Mouse (Mus musculus) megakaryocyte, embryonic 14.5 days (primary cell): Measurements from ENCODE around the gene Hdac4. TPM values are rescaled to one million over a fixed set of nuclear protein-coding genes. Genes with fewer than 3 reads are reported as not detected.

ENCODE experiments used
- H3K27me3 ChIP-seq: replicated peaks from 2 replicates; pipeline ENCODE3; 2012; ENCODE audit warnings: inconsistent platforms
- H3K36me3 ChIP-seq: replicated peaks from 2 replicates; pipeline ENCODE3; 2012; ENCODE audit warnings: low read length, inconsistent platforms, mixed read lengths
- H3K4me1 ChIP-seq: 2 replicates; pipeline ENCODE4 v1.6.1; 2012; ENCODE audit warnings: inconsistent platforms
- H3K4me3 ChIP-seq: replicated peaks from 2 replicates; pipeline ENCODE3; 2012; ENCODE audit warnings: moderate library complexity, mild to moderate bottlenecking, inconsistent platforms
- H3K9me3 ChIP-seq: 2 replicates; pipeline ENCODE4 v1.6.1; 2012; ENCODE audit warnings: inconsistent platforms
- FLI1 ChIP-seq: IDR thresholded peaks from 2 replicates; pipeline ENCODE4 v1.6.1; 2012; ENCODE audit warnings: low read length, inconsistent platforms, mixed read lengths
- GATA1 ChIP-seq: IDR thresholded peaks from 3 replicates; pipeline ENCODE4 v1.6.1; 2012; ENCODE audit warnings: mixed read lengths, low read length, inconsistent platforms, borderline replicate concordance
- polyA plus RNA-seq: library from polyadenylated mRNA; stranded (reverse); fragments of >175 nt; gene quantifications from 2 replicates; pipeline ENCODE4 v1.2.3, GENCODE M21; 2012; ENCODE audit warnings: low replicate concordance; ENCODE audit not compliant: insufficient read depth

Gene Hdac4
- polyA plus RNA-seq, 1 experiment = 3.6 TPM

DNA sequence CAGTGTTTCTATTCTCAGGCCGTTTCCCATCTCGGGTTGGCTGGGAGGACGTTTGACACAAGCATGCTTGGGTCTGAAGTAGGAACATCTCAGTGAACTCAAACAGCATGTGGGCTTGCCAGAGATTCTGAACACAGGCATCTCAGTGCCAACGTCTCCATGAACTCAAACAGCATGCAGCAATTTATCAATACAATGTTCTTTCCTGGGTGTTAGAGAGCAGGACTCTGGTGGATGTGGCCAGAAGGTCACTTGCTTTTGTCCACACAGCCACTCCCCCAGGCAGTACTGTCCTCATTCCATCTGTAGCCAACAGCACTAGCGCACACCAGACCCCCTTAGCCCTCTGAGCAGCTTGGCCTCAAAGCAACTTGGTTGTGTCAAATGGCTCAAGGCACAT lies 274.2 kb downstream of the Hdac4 start:
- Histone ChIP-seq H3K4me1 (no peaks in the 10 kb centered on the region), H3K27me3 (peaks cover 24% of the 10 kb centered on the region), H3K36me3 (no peaks in the 10 kb centered on the region), H3K4me3 (no peak overlapping the region), H3K9me3 (no peaks in the 10 kb centered on the region)
- TF ChIP-seq GATA1 (no peak), FLI1 (no peak)

DNA sequence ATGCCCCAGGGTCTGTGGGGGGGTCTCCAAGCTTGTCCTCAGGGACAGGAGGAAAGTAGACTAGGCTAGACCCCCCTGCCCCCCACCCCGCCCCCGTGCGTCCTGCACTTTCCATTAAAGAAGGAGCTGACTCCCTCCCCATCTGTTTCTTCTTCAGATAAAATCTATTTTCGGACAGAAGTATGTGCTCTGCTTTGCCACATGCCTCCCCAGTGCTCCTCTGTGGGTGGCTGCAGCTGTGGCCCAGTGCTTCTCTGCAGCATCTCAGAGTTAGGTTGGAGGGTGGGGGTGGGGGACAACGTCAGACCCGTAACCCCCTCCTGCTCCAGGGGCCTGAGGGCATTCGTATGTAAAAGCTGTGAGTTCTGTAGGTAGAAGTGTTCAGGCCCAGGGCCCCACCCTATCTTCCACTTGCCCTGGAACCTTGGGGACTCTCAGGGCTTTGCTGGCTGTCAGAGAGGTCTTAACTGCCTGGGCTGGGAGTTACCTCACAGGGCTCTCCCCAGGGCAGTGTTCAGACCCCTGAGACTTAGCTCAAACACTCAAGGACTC lies 275.4 kb downstream of the Hdac4 start:
- Histone ChIP-seq H3K27me3 (peaks cover 22% of the 10 kb centered on the region), H3K36me3 (no peaks in the 10 kb centered on the region), H3K4me1 (no peaks in the 10 kb centered on the region), H3K4me3 (no peak overlapping the region), H3K9me3 (no peaks in the 10 kb centered on the region)
- TF ChIP-seq GATA1 (no peak), FLI1 (no peak)

DNA sequence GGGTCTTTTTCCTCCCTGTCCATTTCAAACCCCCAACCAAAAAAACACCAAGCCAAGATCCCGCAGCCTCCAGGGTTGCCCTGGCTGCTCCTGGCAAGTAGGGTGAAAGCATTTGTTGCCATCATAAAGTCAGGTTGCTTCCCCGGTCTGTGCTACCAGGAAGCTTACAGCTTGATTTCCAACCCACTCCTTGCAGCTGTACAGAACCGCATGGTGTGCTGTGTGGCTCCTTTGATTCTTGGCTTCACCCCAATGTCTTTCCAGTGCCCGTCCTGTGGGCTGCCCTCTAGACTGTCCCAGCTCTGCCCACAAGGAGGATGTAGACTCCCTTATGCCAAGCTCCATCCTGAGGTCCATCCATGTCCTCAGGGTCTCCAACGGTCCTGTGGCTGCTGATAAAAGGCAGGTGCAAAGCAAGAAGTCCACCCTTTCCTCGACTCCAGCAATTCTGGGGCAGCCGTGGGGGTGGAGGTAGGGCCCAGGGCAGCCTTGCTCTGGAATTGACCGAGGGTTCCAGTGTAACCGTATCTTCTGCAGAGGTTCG lies 277.2 kb downstream of the Hdac4 start:
- Histone ChIP-seq H3K9me3 (no peaks in the 10 kb centered on the region), H3K4me3 (no peak overlapping the region), H3K36me3 (no peaks in the 10 kb centered on the region), H3K27me3 (peaks cover 22% of the 10 kb centered on the region), H3K4me1 (no peaks in the 10 kb centered on the region)
- TF ChIP-seq GATA1 (no peak), FLI1 (no peak)

DNA sequence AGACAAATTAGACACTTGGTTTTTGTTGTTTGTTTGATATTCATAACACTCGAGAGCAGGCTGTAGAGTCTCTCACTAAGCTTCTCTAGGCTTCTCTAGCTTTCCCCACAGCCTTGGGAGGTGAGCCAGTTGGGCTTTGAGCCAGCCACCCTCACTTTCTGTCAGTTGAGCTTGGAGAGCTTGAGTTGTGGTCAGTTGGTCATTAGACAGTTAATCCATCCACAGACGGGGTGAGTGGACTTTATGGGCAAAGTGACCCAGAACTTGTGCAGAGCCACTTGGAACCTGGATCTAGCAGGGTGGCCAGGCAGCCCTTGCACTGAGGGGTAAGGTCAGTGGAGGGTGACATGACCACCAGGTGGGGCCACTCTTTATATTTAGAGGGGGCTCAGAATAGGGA lies 277.9 kb downstream of the Hdac4 start:
- Histone ChIP-seq H3K27me3 (peaks cover 27% of the 10 kb centered on the region), H3K4me3 (no peak overlapping the region), H3K36me3 (no peaks in the 10 kb centered on the region), H3K9me3 (no peaks in the 10 kb centered on the region), H3K4me1 (no peaks in the 10 kb centered on the region)
- TF ChIP-seq FLI1 (no peak), GATA1 (no peak)

DNA sequence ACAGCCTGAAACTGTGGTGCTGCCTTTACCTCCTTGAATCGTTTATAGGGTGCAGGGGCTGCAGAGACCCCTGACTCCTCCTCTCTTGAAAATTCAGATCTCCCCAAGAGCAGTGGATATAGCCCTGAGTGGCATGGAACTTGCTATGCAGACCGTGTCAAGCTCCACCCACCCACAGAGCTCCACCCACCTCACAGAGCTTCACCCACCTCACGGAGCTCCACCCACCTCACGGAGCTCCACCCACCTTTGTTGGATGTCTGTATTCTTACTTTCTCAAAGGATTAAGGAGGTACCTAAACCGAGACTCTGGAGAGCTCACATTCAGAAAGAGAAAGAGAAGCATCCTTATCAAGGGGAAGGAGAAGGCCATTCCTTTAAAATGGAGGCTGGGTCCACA lies 279.5 kb downstream of the Hdac4 start:
- H3K36me3 ChIP-seq = no peaks in the 10 kb centered on the region
- peaks cover 28% of the 10 kb centered on the region for H3K27me3 ChIP-seq
- H3K4me3 ChIP-seq = no peak overlapping the region
- TF ChIP-seq GATA1 (no peak), FLI1 (no peak)
- H3K9me3 ChIP-seq = no peaks in the 10 kb centered on the region
- H3K4me1 ChIP-seq = no peaks in the 10 kb centered on the region

DNA sequence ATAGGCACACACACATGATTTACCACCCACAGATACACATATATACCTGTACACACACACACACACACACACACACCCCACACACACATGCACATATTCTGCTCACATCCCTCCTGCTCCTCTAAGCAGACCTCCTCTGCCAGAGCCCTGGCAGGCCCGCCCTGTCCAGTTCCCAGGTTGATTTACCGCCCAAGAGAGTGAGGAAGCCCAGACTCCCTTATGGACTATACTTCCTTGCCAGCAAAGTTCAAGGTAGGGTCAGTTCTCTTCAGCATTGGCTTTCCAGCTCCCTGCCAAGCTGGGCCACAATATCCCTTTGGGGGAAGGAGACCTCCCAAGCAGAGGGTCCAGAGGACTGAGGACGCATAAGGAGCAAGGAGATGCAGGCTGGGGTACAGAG lies 280.9 kb downstream of the Hdac4 start:
- TF ChIP-seq FLI1 (no peak), GATA1 (no peak)
- Histone ChIP-seq H3K36me3 (no peaks in the 10 kb centered on the region), H3K9me3 (no peaks in the 10 kb centered on the region)

DNA sequence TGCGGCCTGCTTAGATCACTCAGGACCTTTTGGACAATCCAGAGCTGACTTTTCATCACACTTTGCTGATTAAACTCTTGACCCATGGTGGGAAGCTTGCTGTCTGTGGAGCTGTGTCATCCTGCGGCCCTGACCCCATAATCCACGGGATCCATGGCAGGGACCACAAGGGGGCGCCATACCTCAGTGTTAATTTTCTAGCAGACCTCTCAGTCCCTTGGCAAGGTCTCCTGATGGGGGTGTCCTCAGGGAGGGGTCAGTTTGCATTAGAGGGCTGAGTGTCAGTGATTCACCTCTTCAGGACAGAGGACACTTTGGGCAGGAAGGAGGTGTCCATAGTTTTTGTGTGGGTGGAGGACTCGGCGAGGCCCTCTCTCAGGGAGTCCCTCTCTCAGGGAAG lies 281.6 kb downstream of the Hdac4 start:
- H3K4me3 ChIP-seq = no peak overlapping the region
- no peaks in the 10 kb centered on the region for H3K4me1 ChIP-seq
- H3K9me3 ChIP-seq = no peaks in the 10 kb centered on the region
- H3K27me3 ChIP-seq = peaks cover 38% of the 10 kb centered on the region
- TF ChIP-seq FLI1 (no peak), GATA1 (no peak)
- H3K36me3 ChIP-seq = no peaks in the 10 kb centered on the region

More for the DNA sequence above, 280.9 kb downstream of the Hdac4 start:
- Histone ChIP-seq H3K4me1 (no peaks in the 10 kb centered on the region), H3K4me3 (no peak overlapping the region), H3K27me3 (peaks cover 37% of the 10 kb centered on the region)

DNA sequence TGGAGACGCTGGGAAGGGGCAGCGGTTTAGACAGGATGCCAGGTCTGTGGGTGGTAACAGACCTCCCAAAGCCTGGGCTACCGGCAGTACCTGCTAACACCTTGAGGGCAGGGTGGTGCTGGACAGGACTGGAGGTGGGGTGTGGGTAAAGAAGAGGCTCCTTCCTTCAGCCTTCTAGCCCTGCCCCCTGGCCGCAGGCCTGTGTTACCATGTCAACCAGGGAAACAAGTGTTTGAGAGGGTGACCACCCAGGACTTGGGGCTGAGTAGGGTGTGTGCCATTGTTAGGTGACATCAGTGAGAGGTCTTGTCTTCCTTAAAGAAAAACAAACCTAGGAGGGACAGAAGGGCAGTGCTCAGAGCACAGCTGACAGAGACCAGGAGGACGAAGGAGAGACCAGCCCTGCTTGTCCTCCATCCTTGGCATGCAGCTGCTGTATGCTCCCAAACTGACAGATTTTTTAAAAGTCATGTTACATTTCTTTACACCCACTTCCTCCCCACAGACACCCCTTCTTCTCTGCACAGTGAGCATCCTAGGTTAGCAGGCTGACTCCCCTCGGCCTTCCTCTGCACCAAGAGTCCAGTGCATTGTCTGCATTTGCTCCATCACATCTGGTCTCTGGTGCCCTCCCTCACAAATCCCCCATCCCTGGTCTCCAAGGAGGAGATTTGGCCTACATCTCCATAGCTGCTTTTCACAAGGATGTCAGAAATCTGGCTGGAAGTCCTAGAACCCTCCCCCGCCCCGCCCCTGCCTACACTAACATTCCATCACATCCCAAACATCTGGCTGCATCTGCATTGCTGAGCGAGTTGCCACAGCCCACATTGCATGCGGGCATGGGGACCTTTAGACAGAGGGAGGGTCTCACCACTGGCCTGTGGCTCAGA lies 283.0 kb downstream of the Hdac4 start:
- Histone ChIP-seq H3K4me1 (no peaks in the 10 kb centered on the region), H3K4me3 (no peak overlapping the region), H3K36me3 (no peaks in the 10 kb centered on the region), H3K9me3 (no peaks in the 10 kb centered on the region), H3K27me3 (peaks cover 42% of the 10 kb centered on the region)
- no peak for TF ChIP-seq GATA1
- no peak for TF ChIP-seq FLI1

DNA sequence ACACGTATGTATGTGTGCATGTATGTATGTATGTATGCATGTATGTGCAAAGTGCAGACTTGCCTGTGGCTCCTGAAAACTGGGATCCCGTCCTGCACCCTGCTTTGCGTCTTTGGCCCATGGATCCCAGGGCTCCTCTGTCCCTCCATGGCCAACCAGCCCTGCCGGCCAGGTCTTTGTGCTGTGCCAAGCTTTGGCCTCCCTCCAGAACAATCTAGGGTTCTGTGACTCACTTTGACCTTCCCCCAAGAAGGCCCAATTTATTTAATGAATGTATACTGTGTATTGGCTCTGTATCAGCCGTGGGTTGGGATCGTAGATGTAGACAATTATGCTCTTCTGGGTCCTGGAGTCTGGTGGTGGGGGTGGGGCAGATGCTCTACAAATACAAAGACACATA lies 290.2 kb downstream of the Hdac4 start:
- no peaks in the 10 kb centered on the region for H3K4me1 ChIP-seq
- peaks cover 53% of the 10 kb centered on the region for H3K27me3 ChIP-seq
- H3K36me3 ChIP-seq = no peaks in the 10 kb centered on the region
- TF ChIP-seq FLI1 (no peak), GATA1 (no peak)
- H3K9me3 ChIP-seq = no peaks in the 10 kb centered on the region
- H3K4me3 ChIP-seq = no peak overlapping the region

DNA sequence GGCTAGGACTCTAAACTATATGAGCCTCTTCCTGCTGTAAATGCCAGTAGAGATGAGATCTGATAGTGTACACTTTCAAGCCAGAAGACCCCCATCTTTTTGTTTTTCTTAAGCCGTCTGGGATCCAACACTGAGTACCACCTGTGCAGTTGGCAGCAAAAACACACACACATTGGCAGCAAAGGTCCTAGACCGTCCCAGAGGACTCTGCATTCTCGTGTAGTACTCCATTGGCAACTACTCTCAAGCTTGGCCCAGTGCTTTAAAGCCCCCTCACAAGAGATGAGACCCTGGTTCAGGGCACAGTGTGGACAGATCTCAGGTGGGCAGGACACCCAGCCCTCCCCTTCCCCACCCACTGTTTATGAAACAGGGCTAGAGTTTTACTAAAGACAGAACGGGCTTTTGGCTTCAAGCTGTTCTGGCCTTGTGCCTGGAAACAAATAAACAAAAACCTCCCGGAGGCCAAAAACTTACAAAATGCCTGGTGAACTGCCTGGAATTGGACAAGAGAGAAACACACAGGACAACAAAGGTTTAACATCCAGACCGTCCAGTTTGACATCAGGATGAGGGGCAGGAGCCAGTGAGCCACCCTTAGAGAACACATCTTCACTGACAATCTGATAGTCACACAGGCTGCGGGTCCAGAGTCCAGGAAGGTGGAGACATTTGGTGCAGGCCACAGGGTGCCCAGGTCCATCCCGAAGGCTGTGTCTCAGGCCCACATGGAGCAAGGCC lies 292.1 kb downstream of the Hdac4 start:
- Histone ChIP-seq H3K36me3 (no peaks in the 10 kb centered on the region), H3K9me3 (peaks cover 10% of the 10 kb centered on the region; the same call in 1 of the 2 replicates), H3K27me3 (peaks cover 50% of the 10 kb centered on the region), H3K4me3 (no peak overlapping the region), H3K4me1 (no peaks in the 10 kb centered on the region)
- TF ChIP-seq GATA1 = no peak
- TF ChIP-seq FLI1 = no peak
